Mouse (Mus musculus) heart, embryonic 16.5 days (tissue): ENCODE measurements around the gene Gm28374. TPM values are rescaled to one million over a fixed set of nuclear protein-coding genes. Genes with fewer than 3 reads are reported as not detected.

Source experiments
- ATAC-seq: fragments of 200-750 bp; cut with Nextera tagmentation; replicated peaks from 2 replicates; pipeline ENCODE4 v1.8.0; 2017; ENCODE audit warnings: moderate number of reproducible peaks; ENCODE audit not compliant: insufficient read depth, low FRiP score; ENCODE audit errors: extremely low read depth
- H3K27ac ChIP-seq: fragments of 300-500 bp; sonication (generic); 2 replicates; pipeline ENCODE4 v1.5.1; 2014; ENCODE audit warnings: mild to moderate bottlenecking, low read length, control low read depth, moderate library complexity
- H3K27me3 ChIP-seq: fragments of 300-500 bp; sonication (generic); 2 replicates; pipeline ENCODE4 v1.6.1; 2014; ENCODE audit warnings: low read length, mixed read lengths; ENCODE audit not compliant: control insufficient read depth, insufficient read depth
- H3K36me3 ChIP-seq: fragments of 300-500 bp; sonication (generic); 2 replicates; pipeline ENCODE4 v1.6.1; 2014; ENCODE audit not compliant: control insufficient read depth, insufficient read depth
- H3K4me1 ChIP-seq: fragments of 300-500 bp; sonication (generic); 2 replicates; pipeline ENCODE4 v1.6.1; 2014; ENCODE audit warnings: low read length, mixed read lengths; ENCODE audit not compliant: control insufficient read depth, insufficient read depth
- H3K4me2 ChIP-seq: fragments of 300-500 bp; sonication (generic); 2 replicates; pipeline ENCODE4 v1.6.1; 2014; ENCODE audit warnings: low read depth, mild to moderate bottlenecking, control low read depth, low read length
- H3K4me3 ChIP-seq: fragments of 300-500 bp; sonication (generic); 2 replicates; pipeline ENCODE4 v1.5.1; 2014; ENCODE audit warnings: mild to moderate bottlenecking, control low read depth, low read length
- H3K9ac ChIP-seq: fragments of 300-500 bp; sonication (generic); 2 replicates; pipeline ENCODE4 v1.6.1; 2014; ENCODE audit warnings: low read length, control low read depth
- H3K9me3 ChIP-seq: fragments of 300-500 bp; sonication (generic); replicated peaks from 2 replicates; pipeline ENCODE4 v1.6.1; 2016; ENCODE audit warnings: low read length; ENCODE audit not compliant: control insufficient read depth
- WGBS: fragments of 180-500 bp; shearing (Covaris S2); extraction: QIAGEN DNeasy Blood & Tissue Kit; methylation state at CpG from one replicate; pipeline ENCODE4 v1.1.7; 2014; 5-methylcytosine and 5-hydroxymethylcytosine counted together
- polyA plus RNA-seq: library from polyadenylated mRNA; unstranded; fragments of >200 nt; fragmentation: Nextera tagmentation; extraction: Ambion mirVana; gene quantifications from 2 replicates; pipeline ENCODE4 v1.2.1, GENCODE M21; 2015

Gm28374 gene
- polyA plus RNA-seq, 1 experiment from 2014 or later: 1.3 TPM

- H3K27ac ChIP-seq: peak overlapping the region; percentile 97
- peak; percentile 9; the same call in 1 of the 2 replicates for ATAC-seq
- H3K4me2 ChIP-seq: peak overlapping the region; percentile 92
- H3K4me1 ChIP-seq: peaks cover 22% of the 10 kb centered on the region
- peak overlapping the region; percentile 87 for H3K9ac ChIP-seq
- peaks cover 17% of the 10 kb centered on the region for H3K36me3 ChIP-seq
- H3K27me3 ChIP-seq: no peaks in the 10 kb centered on the region
- WGBS: 2% methylated on average over 8 of the region's 8 CpGs
- H3K9me3 ChIP-seq: no peaks in the 10 kb centered on the region
- peak overlapping the region; percentile 86 for H3K4me3 ChIP-seq
Measured at GRCm38 (mm10) chr19:6118677-6119185, 36.7 kb upstream of the Gm28374 start.

- Histone ChIP-seq H3K36me3 (peaks cover 17% of the 10 kb centered on the region), H3K27me3 (no peaks in the 10 kb centered on the region), H3K9ac (peak within 1 kb of the TSS; percentile 87), H3K27ac (peak within 1 kb of the TSS; percentile 97), H3K4me2 (peak within 1 kb of the TSS; percentile 92), H3K4me1 (peaks cover 22% of the 10 kb centered on the region), H3K4me3 (peak within 1 kb of the TSS; percentile 86), H3K9me3 (no peaks in the 10 kb centered on the region)
- under 1% methylated on average over 77 of the region's 77 CpGs for WGBS
- ATAC-seq: peak; percentile 89
Measured at GRCm38 (mm10) chr19:6117986-6118676, 36.1 kb upstream of the Gm28374 start, which contains the start of gene Sac3d1. Gene Sac3d1 (minus strand): TSS chr19:6118650.

GRCm38 (mm10) chr19:6117346-6117985 lies 35.4 kb upstream of the Gm28374 start:
- H3K36me3 ChIP-seq: peaks cover 17% of the 10 kb centered on the region
- ATAC-seq: no peak

GRCm38 (mm10) chr19:6116113-6116850 lies 34.2 kb upstream of the Gm28374 start:
- Histone ChIP-seq H3K4me1 (peaks cover 22% of the 10 kb centered on the region), H3K9me3 (no peaks in the 10 kb centered on the region), H3K9ac (peak overlapping the region; percentile 59), H3K36me3 (peaks cover 17% of the 10 kb centered on the region), H3K4me3 (no peak overlapping the region), H3K27me3 (no peaks in the 10 kb centered on the region), H3K27ac (peak overlapping the region; percentile 45; the same call in 1 of the 2 replicates), H3K4me2 (peak overlapping the region; percentile 92)
- no peak for ATAC-seq
- WGBS: 82% methylated on average over 15 of the region's 15 CpGs

More at GRCm38 (mm10) chr19:6117346-6117985, 35.4 kb upstream of the Gm28374 start:
- 4% methylated on average over 32 of the region's 32 CpGs for WGBS
- Histone ChIP-seq H3K9ac (peak overlapping the region; percentile 87), H3K27me3 (no peaks in the 10 kb centered on the region), H3K4me2 (peak overlapping the region; percentile 92), H3K4me1 (peaks cover 22% of the 10 kb centered on the region), H3K27ac (peak overlapping the region; percentile 97), H3K9me3 (no peaks in the 10 kb centered on the region), H3K4me3 (peak overlapping the region; percentile 86)

- H3K36me3 ChIP-seq: peaks cover 17% of the 10 kb centered on the region
- no peak overlapping the region for H3K4me2 ChIP-seq
- peaks cover 17% of the 10 kb centered on the region for H3K4me1 ChIP-seq
- no peak overlapping the region for H3K9ac ChIP-seq
- 52% methylated on average over 6 of the region's 6 CpGs for WGBS
- H3K4me3 ChIP-seq: no peak overlapping the region
- H3K9me3 ChIP-seq: no peaks in the 10 kb centered on the region
- no peak for ATAC-seq
- no peaks in the 10 kb centered on the region for H3K27me3 ChIP-seq
- no peak overlapping the region for H3K27ac ChIP-seq
Measured at GRCm38 (mm10) chr19:6113116-6113515, 31.1 kb upstream of the Gm28374 start.

- H3K9me3 ChIP-seq: no peaks in the 10 kb centered on the region
- H3K9ac ChIP-seq: no peak within 1 kb of the TSS
- ATAC-seq: no peak
Measured at GRCm38 (mm10) chr19:6105586-6105985, 23.5 kb upstream of the Gm28374 start, which contains the start of gene Naaladl1. Gene Naaladl1 (plus strand): TSS chr19:6105782.

GRCm38 (mm10) chr19:6104476-6104875 lies 22.4 kb upstream of the Gm28374 start:
- Histone ChIP-seq H3K4me3 (no peak overlapping the region), H3K36me3 (no peaks in the 10 kb centered on the region), H3K4me1 (no peaks in the 10 kb centered on the region), H3K9ac (no peak overlapping the region), H3K27ac (no peak overlapping the region), H3K9me3 (no peaks in the 10 kb centered on the region), H3K4me2 (no peak overlapping the region), H3K27me3 (no peaks in the 10 kb centered on the region)
- WGBS: 64% methylated on average over 4 of the region's 4 CpGs
- no peak for ATAC-seq

More at GRCm38 (mm10) chr19:6105586-6105985, 23.5 kb upstream of the Gm28374 start, which contains the start of gene Naaladl1:
- Histone ChIP-seq H3K36me3 (no peaks in the 10 kb centered on the region), H3K4me3 (no peak within 1 kb of the TSS), H3K27ac (no peak within 1 kb of the TSS), H3K27me3 (no peaks in the 10 kb centered on the region), H3K4me1 (no peaks in the 10 kb centered on the region), H3K4me2 (no peak within 1 kb of the TSS)
- 80% methylated on average over 7 of the region's 7 CpGs for WGBS

- H3K27me3 ChIP-seq: no peaks in the 10 kb centered on the region
- H3K36me3 ChIP-seq: no peaks in the 10 kb centered on the region
- no peak for ATAC-seq
- no peak overlapping the region for H3K9ac ChIP-seq
- WGBS: 67% methylated on average over 6 of the region's 6 CpGs
- no peak overlapping the region for H3K4me3 ChIP-seq
- no peak overlapping the region for H3K27ac ChIP-seq
- H3K4me2 ChIP-seq: no peak overlapping the region
- no peaks in the 10 kb centered on the region for H3K4me1 ChIP-seq
- H3K9me3 ChIP-seq: no peaks in the 10 kb centered on the region
Measured at GRCm38 (mm10) chr19:6102169-6102853, 20.3 kb upstream of the Gm28374 start.
